Mouse (Mus musculus): Measurements from ENCODE around the gene Plcd1.

DNA sequence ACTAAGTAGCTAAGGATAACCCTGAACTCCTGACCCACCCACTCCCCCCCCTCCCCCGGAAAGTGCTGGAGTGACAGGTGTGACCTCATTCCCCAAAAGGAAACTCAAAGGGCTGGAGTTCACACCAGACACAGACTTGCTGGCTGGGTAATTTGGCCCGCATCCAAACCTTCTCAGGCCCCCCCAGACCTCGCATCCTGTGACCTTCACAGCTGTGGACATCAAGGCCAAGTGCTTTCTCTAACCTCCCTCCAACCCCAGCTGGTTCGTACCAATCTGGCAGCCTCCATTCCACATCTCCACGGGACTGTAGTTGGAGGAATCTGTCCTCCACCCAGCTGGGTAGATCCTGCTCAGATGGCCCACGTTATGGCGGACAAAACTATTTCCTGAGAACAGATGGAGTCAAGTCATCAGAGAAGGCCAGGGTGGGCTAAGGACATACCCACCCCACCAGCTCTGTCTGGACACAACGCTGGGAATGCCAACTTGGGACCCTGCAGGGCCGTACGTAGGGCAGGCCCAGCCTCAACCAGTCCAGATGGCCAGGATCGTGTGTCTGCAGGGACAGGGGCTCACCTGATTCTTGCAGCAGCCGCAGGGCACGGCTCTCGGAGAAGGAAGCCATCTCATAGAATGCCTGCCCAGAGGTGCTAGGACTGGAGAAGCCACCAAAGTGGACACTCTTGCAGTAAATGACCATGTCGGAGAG is 20.0 kb downstream of the Plcd1 start:
- TF ChIP-seq CTCF (IDR thresholded peaks at IDR 0.05; ENCODE audit: low read depth, low read length) (no peak), POLR2A (IDR thresholded peaks at IDR 0.05; ENCODE audit: extremely low read depth, insufficient read depth, low read length) (no peak)

Measured in liver, adult 2 months (tissue).